Mouse (Mus musculus) spleen, postnatal 10 days (tissue): ENCODE measurements around the gene Fgfr2.

Source experiments
- DNase-seq, 2 experiments: peaks; one replicate each; pipeline ENCODE4 v3.0.0; 2021 to 2022; ENCODE audit warnings: low spot score in 2 of 2

Fgfr2 gene

DNA sequence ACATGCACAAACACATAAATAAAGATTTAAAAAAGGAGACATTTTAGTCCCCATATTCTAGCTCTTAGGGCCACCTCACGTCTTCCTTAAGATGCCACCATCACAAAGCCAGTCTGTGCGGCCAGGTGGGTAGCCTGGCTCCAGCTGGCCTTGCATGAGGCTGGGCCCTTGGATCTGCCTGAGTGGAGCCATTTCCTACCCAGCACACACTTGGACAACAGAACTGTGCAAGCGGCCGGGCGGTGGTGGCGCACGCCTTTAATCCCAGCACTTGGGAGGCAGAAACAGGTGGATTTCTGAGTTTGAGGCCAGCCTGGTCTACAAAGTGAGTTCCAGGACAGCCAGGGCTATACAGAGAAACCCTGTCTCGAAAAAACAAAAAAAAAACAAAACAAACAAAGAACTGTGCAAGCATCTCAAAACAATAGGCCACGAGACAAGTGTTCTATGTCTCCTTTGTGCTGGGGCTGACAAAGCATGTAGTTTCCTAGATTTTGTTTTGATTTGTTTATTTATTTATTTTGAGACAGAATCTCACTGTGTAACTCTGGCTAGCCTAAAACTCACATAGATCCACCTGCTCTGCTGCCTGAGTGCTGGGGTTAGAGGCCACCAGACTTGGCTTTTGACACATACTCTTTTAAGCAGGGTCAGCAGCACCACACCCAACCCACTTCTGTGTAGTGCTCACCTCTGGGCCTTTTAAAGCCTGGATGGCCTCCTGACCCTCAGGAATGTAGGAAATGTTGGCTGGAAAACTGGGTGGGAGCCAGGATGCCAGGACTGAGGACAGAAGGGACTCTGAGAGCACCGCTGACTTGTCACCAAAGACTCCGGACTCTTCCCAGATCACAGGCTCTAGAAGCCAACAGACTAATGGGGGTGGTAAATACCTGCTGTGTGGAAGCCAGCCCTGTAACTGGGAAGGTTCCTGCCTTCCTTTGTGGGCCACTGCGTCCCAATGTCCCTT is 400.5 kb downstream of the Fgfr2 start:
- no peak for DNase-seq

DNA sequence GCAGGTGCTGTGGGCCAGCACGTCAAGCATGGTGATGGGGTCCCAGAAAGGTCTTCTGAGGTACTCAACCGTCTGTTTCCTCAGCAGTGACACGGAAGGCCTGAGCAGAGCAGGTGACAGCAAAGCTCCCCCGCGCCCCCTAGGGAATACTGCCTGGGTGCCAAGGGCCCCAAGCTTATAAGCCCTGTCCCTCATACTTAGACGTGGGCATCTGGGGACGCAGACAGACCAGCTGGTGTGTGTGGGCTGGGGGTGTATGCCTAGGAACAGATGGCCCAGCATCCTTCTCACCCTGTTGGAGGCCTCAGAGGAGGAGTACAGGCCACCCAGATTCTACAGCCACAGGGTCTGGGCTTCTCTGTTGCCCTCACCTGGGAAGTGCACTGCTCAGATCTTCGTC is 402.6 kb downstream of the Fgfr2 start:
- DNase-seq: peak in 1 of 2 experiments; percentile 88

DNA sequence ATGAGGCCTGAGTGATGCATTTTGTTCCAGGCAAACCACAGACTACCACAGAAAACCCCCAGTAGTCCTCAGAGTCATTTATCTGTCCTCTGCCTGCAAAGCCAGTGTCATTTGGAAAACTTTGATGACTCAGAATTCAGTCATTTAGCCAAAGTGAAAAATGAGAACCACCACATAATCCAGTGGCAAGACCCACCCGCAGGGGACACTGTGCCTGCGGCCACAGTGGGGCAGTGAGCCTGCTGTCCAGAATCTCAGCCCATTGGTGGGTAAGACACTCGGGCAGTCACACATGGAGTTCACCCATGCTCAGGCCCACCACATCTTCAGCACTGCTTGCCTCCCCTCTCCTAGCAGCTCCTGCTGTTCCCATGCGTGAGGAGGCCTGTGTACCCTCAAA is 403.6 kb downstream of the Fgfr2 start:
- no peak for DNase-seq

- no peak for DNase-seq
Measured at GRCm38 (mm10) chr7:132715259-132715658, 407.9 kb downstream of the Fgfr2 start.

- no peak for DNase-seq
Measured at GRCm38 (mm10) chr7:132714236-132714923, 408.8 kb downstream of the Fgfr2 start.

- peak in 1 of 2 experiments; percentile 54 for DNase-seq
Measured at GRCm38 (mm10) chr7:132713483-132714126, 409.5 kb downstream of the Fgfr2 start.

DNA sequence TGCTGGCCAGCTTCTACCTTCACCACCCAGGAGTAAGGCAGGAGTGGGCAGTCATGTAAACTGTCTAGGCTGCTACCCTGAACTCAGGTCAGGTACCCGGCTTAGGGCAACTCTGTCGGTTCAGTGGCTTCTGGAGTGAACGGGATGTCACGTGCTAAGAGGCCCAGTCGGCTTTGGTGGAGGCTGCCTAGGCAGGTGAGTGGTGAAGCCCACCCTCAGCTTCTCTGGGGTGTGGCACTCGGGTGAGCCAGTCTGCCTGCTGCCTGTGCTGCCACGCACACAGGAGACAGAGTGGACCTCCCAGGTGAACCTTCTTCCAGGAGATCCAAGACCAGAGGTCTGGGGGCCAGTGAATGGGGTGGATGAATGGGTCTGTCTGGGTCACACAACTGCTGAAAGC is 410.2 kb downstream of the Fgfr2 start:
- DNase-seq: no peak

GRCm38 (mm10) chr7:132712044-132712708 is 411.0 kb downstream of the Fgfr2 start:
- DNase-seq: no peak

- DNase-seq: no peak
Measured at GRCm38 (mm10) chr7:132711579-132711978, 411.6 kb downstream of the Fgfr2 start.

DNA sequence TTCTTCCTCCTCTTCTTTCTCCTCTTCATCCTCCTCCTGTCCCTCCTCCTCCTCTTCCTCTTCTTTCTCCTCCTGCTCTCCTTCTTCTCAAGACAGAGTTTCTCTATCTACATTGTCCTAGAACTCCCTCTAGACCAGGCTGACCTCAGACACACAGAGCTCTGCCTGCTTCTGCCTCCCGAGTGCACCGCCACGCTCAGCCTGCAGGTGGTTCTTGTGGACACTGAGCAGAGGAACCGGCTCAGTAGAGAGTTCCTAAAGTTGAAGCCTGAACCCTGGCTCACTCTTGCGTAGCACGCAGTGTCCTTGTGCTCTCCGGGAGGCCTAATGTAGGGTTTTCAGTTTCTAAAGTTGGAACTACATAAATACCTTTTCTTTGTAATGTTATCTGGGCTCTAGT is 418.0 kb downstream of the Fgfr2 start:
- peak; percentile 43 to 77 for DNase-seq

DNA sequence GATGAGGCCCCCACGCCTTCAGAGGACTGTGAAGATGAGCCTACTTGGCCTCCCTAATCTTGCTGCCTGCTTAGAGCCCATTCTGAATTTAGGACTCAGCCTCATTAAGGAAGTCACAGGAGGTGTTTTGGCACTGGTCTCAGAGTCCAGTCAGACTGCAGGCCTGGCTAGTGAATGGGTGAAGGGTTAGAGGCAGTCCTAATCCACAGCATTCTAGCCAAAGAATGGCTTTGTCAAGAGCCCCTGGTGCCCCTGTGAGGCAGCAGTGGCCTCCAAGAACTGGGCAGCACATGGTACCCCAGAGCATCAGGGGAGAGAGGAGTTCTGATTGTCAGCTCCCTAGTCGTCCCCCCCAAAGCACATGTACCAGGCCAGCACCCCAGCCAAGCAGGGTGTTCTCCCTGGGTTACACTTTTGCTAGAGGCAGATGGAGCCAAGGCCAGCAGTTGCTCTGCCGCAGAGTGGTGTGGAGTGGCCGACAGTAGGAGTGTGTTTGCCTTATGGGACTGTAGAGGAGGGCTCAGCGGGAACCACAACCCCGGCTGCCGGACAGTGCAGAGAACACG is 418.8 kb downstream of the Fgfr2 start:
- no peak for DNase-seq

DNA sequence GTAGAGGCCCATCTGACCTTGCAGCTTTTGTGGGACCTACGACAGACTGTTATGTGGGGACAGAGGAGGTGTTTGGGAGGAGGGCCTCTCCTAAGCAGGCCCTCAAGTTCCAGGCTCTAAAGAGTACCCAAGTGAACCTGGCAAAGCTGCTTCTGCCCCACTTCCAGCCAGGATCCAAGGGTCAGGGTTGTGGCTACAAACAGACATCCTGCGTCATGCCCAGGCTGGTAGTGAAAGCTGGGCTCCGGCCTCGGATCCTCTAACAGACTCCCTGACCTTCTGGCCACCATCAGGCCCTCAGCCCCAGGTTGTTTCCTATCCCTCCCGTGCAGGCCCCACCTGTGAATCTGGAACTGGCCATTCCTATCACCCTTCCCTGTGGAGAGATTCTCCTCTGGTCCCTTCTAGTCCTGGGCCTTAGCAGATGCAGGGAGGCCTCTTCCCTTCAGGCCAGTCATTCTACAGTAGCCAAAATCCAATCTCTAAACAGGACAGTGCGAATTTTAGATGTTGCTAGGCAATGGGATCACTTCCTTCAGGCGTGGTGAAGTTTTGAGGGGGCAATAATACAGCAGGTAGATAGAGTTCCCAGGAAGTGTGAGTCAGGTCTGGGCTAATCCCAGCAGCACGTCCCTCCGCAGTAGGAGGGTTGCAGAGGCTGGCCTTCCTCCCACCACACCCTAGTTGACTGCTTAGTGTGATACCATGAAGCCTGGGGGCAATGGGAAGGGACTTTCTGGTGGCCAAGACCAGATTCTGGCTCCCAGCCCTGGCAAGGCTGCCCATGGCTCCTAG is 419.4 kb downstream of the Fgfr2 start:
- no peak for DNase-seq

GRCm38 (mm10) chr7:132702492-132703070 is 420.6 kb downstream of the Fgfr2 start:
- no peak for DNase-seq

DNA sequence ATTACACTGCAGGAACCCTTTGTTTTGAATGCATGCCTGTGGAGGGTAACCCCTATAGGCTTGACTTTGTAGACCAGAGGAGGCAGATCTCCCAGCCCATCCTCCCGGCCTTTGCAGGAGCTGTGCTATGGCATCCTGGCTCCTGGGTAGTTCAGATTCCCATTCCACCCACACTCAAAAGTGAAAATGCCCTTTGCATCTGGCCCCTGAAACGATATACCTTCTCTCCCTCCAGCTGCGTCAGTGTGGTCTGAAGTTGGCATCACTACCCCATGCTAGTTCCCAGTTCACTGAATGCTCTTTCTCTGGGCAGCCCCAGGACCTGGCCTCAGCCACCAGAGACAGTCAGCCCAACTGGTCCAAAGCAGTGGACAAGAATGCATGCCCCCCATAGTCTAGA is 421.1 kb downstream of the Fgfr2 start:
- DNase-seq: no peak

DNA sequence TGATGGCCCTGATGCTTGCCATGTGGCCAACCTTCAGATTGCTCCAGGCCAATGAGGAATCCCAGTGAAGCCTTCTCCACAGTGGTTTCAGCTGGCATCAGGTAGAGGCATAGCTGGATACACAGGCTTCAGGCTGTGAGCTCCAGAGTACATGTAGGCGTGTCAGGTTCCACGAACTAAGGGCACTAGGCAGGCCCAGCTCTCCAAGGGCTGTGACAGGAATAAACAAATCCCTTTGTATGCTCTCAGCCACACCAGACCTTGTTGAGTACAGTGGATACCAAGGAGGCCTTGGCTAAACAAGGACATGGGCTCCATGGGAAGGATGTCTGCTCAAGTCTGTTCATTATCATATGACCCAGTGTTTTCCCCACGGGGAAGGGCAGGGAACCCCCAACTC is 421.7 kb downstream of the Fgfr2 start:
- no peak for DNase-seq

DNA sequence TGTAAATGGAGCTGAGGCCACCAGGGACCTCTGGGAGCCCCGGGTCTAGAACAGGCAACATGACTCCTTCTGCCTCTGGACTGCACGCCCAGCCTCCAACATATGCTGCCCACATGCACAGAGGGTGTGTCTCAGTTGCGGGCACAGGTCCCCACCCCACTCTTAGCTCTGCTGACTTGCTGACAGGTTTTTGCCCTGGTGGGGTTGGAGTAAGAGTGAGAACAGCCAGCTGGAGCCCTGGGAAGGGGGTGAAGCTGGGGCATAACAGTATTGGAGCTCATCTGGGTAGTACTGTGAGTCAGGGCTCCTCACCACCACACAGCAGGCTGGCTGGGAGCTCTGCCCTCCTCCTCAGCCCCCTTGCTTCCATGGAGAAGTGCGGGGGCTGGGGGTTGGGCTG is 423.0 kb downstream of the Fgfr2 start:
- DNase-seq: peak in 1 of 2 experiments; percentile 34

DNA sequence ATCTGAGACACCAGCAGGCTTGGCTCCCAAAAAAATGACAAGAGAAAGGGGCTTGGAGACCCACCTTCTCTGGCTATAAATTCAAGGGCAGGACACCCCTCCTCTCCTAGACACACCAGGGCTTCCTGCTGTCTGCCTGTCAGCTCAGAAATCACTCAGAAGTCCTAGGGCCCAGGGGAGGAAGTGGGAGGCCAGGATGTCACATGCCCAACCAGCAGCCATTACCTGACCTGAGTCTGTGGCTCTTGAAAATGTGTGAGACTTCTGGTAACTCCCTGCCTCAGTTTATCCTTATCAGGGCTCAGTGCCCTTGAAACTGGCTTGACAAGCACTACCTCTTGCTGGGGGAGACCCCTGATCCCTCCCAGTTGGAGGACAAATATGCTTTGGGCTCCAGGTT is 423.5 kb downstream of the Fgfr2 start:
- peak; percentile 17 to 26 for DNase-seq

DNA sequence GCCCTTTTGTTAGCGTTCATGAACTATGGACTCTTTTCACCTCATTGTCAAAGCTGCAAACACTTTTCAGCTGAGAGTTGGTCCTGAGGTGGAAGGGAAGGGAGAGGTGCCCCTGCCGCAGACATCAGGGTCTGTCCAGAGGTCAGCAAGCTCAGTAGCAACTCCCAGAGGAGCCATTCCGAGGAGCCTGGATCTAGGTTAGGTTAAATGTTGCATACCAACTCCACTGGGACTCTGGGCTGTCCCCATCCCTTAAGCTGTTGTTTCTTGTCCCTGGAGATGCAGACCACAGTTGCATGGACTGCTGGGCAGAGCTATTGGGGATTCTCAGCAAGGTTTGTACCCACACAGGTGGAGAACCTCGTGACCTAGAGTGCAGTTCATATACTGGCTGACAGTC is 424.0 kb downstream of the Fgfr2 start:
- DNase-seq: no peak

GRCm38 (mm10) chr7:132698737-132699136 is 424.4 kb downstream of the Fgfr2 start:
- no peak for DNase-seq

- DNase-seq: no peak
Measured at GRCm38 (mm10) chr7:132697258-132697796, 425.8 kb downstream of the Fgfr2 start.
